Mouse (Mus musculus) common myeloid progenitor, adult 5-6 weeks (primary cell): ENCODE measurements around the gene Serpinb13. TPM values are rescaled to one million over a fixed set of nuclear protein-coding genes. Genes with fewer than 3 reads are reported as not detected.
"Not testable (repeated sequence)": the region's sequence is repeated elsewhere in the genome, so short reads cannot be mapped to it uniquely, and the experiment has no call there.

ENCODE experiments used
- ATAC-seq: replicated peaks from 2 replicates; pipeline ENCODE4 v1.8.0; 2016; ENCODE audit warnings: low read depth, mild to moderate bottlenecking, moderate TSS enrichment, inconsistent platforms; ENCODE audit not compliant: poor library complexity, severe bottlenecking
- total RNA-seq: library from RNA; stranded (forward); fragments of 200-1000, 187-1606 nt; gene quantifications from 2 replicates; pipeline ENCODE4 v1.2.3, GENCODE M21; 2017

Serpinb13 gene
- total RNA-seq, result not detected in 2 replicates

- ATAC-seq, result no peak
These were observed at the start of gene Serpinb13 for GRCm38 (mm10) chr1:106980684-106981083. Gene Serpinb13 (plus strand): TSS chr1:106980984.

GRCm38 (mm10) chr1:106931954-106932353, 48.8 kb upstream of the Serpinb13 start:
- ATAC-seq, result peak; percentile 92

- peak; percentile 68 for ATAC-seq
These were observed 47.1 kb upstream of the Serpinb13 start for GRCm38 (mm10) chr1:106933658-106934057.

- ATAC-seq, result no peak
These were observed 46.5 kb upstream of the Serpinb13 start, which contains the start of gene Serpinb12 for GRCm38 (mm10) chr1:106934265-106934664. Gene Serpinb12 (plus strand): TSS chr1:106934449.

GRCm38 (mm10) chr1:106947217-106947616, 33.6 kb upstream of the Serpinb13 start:
- ATAC-seq, result no peak

- no peak for ATAC-seq
These were observed 20.8 kb upstream of the Serpinb13 start for GRCm38 (mm10) chr1:106959981-106960380.

- peak; percentile 91 for ATAC-seq
These were observed 19.8 kb upstream of the Serpinb13 start for GRCm38 (mm10) chr1:106961023-106961422.

GRCm38 (mm10) chr1:106983092-106983491, 2.3 kb downstream of the Serpinb13 start:
- ATAC-seq, result peak; percentile 70

- peak; percentile 84 for ATAC-seq
These were observed 3.1 kb downstream of the Serpinb13 start for GRCm38 (mm10) chr1:106983865-106984264.

- ATAC-seq, result no peak
These were observed 19.6 kb downstream of the Serpinb13 start for GRCm38 (mm10) chr1:107000424-107000823.

- ATAC-seq, result no peak
These were observed 21.0 kb downstream of the Serpinb13 start for GRCm38 (mm10) chr1:107001754-107002153.

- ATAC-seq, result no peak
These were observed 25.5 kb downstream of the Serpinb13 start for GRCm38 (mm10) chr1:107006316-107006715.

- peak; percentile 80; the same call in 1 of the 2 replicates for ATAC-seq
These were observed 33.7 kb downstream of the Serpinb13 start for GRCm38 (mm10) chr1:107014530-107014929.

- ATAC-seq, result no peak
These were observed 34.4 kb downstream of the Serpinb13 start for GRCm38 (mm10) chr1:107015210-107015609.

GRCm38 (mm10) chr1:107025886-107026285, 45.1 kb downstream of the Serpinb13 start:
- 0 out of 2 replicates have a peak, but pooled peaks have one; percentile 25 for ATAC-seq

- ATAC-seq, result not testable (repeated sequence)
These were observed 53.5 kb downstream of the Serpinb13 start for GRCm38 (mm10) chr1:107034236-107034635.

Other genes starting within 250 kb of the Serpinb13 start
- gene Kdsr, start 221.3 kb upstream of the Serpinb13 start, total RNA-seq, result 42.7 and 47.9 TPM in 2 replicates
- 104 and 109 TPM in 2 replicates for gene Vps4b, start 184.3 kb upstream of the Serpinb13 start, total RNA-seq
- gene Serpinb5, start 119.8 kb upstream of the Serpinb13 start, total RNA-seq, result not detected in 2 replicates
- gene Serpinb12, start 46.5 kb upstream of the Serpinb13 start, total RNA-seq, result not detected in 2 replicates
- gene Serpinb3a, start 71.3 kb downstream of the Serpinb13 start, total RNA-seq, result not detected in 2 replicates
- gene Serpinb3d, start 102.5 kb downstream of the Serpinb13 start, total RNA-seq, result not detected in 2 replicates